Mouse (Mus musculus): ENCODE data around the gene Rpl15. TPM values are rescaled to one million over a fixed set of nuclear protein-coding genes. Genes with fewer than 3 reads are reported as not detected.

Rpl15 gene
- polyA plus RNA-seq, 1 experiment: 242 TPM

- Histone ChIP-seq H3K4me1 (ENCODE audit: control insufficient read depth, insufficient read depth, insufficient read length) (no peaks in the 10 kb centered on the region), H3K36me3 (ENCODE audit: control insufficient read depth, insufficient read depth, low read length) (peaks cover 1% of the 10 kb centered on the region; the same call in 1 of the 2 replicates)
- 89% methylated on average over 3 of the region's 3 CpGs for WGBS
Measured at GRCm38 (mm10) chr14:18261203-18261602, 10.0 kb downstream of the Rpl15 start.

GRCm38 (mm10) chr14:18242638-18243130 is 28.5 kb downstream of the Rpl15 start:
- no peak overlapping the region for H3K4me3 ChIP-seq (ENCODE audit: extremely low read depth, insufficient read depth, insufficient read length)
- WGBS: 89% methylated on average over 21 of the region's 21 CpGs
- DNase-seq (ENCODE audit: low read depth in 1 of 2, low spot score in 2 of 2): no peak
- no peaks in the 10 kb centered on the region for H3K27me3 ChIP-seq (ENCODE audit: control insufficient read depth, insufficient read depth, low read length)
- H3K36me3 ChIP-seq (ENCODE audit: control insufficient read depth, insufficient read depth, low read length): no peaks in the 10 kb centered on the region
- H3K27ac ChIP-seq (ENCODE audit: insufficient read depth, low read length): no peak overlapping the region
- peaks cover 2% of the 10 kb centered on the region for H3K4me1 ChIP-seq (ENCODE audit: control insufficient read depth, insufficient read depth, insufficient read length)
- no peak for TF ChIP-seq CTCF (IDR thresholded peaks at IDR 0.05; ENCODE audit: extremely low read depth, insufficient read depth, insufficient read length, insufficient replicate concordance)
- TF ChIP-seq POLR2A (IDR thresholded peaks at IDR 0.05; ENCODE audit: low read depth, low read length): no peak

More at GRCm38 (mm10) chr14:18261203-18261602, 10.0 kb downstream of the Rpl15 start:
- DNase-seq (ENCODE audit: low read depth in 1 of 2, low spot score in 2 of 2): no peak
- no peak overlapping the region for H3K4me3 ChIP-seq (ENCODE audit: extremely low read depth, insufficient read depth, insufficient read length)
- H3K27me3 ChIP-seq (ENCODE audit: control insufficient read depth, insufficient read depth, low read length): no peaks in the 10 kb centered on the region
- H3K27ac ChIP-seq (ENCODE audit: insufficient read depth, low read length): no peak overlapping the region
- TF ChIP-seq CTCF (IDR thresholded peaks at IDR 0.05; ENCODE audit: extremely low read depth, insufficient read depth, insufficient read length, insufficient replicate concordance): no peak
- no peak for TF ChIP-seq POLR2A (IDR thresholded peaks at IDR 0.05; ENCODE audit: low read depth, low read length)

- 66% methylated on average over 4 of the region's 4 CpGs for WGBS
- Histone ChIP-seq H3K36me3 (ENCODE audit: control insufficient read depth, insufficient read depth, low read length) (no peaks in the 10 kb centered on the region), H3K27ac (ENCODE audit: insufficient read depth, low read length) (no peak overlapping the region), H3K27me3 (ENCODE audit: control insufficient read depth, insufficient read depth, low read length) (no peaks in the 10 kb centered on the region), H3K4me1 (ENCODE audit: control insufficient read depth, insufficient read depth, insufficient read length) (peaks cover 2% of the 10 kb centered on the region), H3K4me3 (ENCODE audit: extremely low read depth, insufficient read depth, insufficient read length) (no peak overlapping the region)
- DNase-seq (ENCODE audit: low read depth in 1 of 2, low spot score in 2 of 2): no peak
- TF ChIP-seq CTCF (IDR thresholded peaks at IDR 0.05; ENCODE audit: extremely low read depth, insufficient read depth, insufficient read length, insufficient replicate concordance) (no peak), POLR2A (IDR thresholded peaks at IDR 0.05; ENCODE audit: low read depth, low read length) (no peak)
Measured at GRCm38 (mm10) chr14:18241786-18242185, 29.4 kb downstream of the Rpl15 start.

- H3K4me3 ChIP-seq (ENCODE audit: extremely low read depth, insufficient read depth, insufficient read length): no peak overlapping the region
- H3K4me1 ChIP-seq (ENCODE audit: control insufficient read depth, insufficient read depth, insufficient read length): peaks cover 2% of the 10 kb centered on the region
- H3K36me3 ChIP-seq (ENCODE audit: control insufficient read depth, insufficient read depth, low read length): no peaks in the 10 kb centered on the region
- WGBS: 69% methylated on average over 7 of the region's 7 CpGs
- H3K27ac ChIP-seq (ENCODE audit: insufficient read depth, low read length): no peak overlapping the region
- H3K27me3 ChIP-seq (ENCODE audit: control insufficient read depth, insufficient read depth, low read length): no peaks in the 10 kb centered on the region
- no peak for DNase-seq (ENCODE audit: low read depth in 1 of 2, low spot score in 2 of 2)
- TF ChIP-seq POLR2A (IDR thresholded peaks at IDR 0.05; ENCODE audit: low read depth, low read length) (no peak), CTCF (IDR thresholded peaks at IDR 0.05; ENCODE audit: extremely low read depth, insufficient read depth, insufficient read length, insufficient replicate concordance) (no peak)
Measured at GRCm38 (mm10) chr14:18240132-18240531, 31.1 kb downstream of the Rpl15 start.

- H3K4me1 ChIP-seq (ENCODE audit: control insufficient read depth, insufficient read depth, insufficient read length): peaks cover 5% of the 10 kb centered on the region
- peak within 1 kb of the TSS; percentile 96 for H3K27ac ChIP-seq (ENCODE audit: insufficient read depth, low read length)
- TF ChIP-seq CTCF (IDR thresholded peaks at IDR 0.05; ENCODE audit: extremely low read depth, insufficient read depth, insufficient read length, insufficient replicate concordance) (no peak), POLR2A (IDR thresholded peaks at IDR 0.05; ENCODE audit: low read depth, low read length) (no peak)
- H3K36me3 ChIP-seq (ENCODE audit: control insufficient read depth, insufficient read depth, low read length): no peaks in the 10 kb centered on the region
- DNase-seq (ENCODE audit: low read depth in 1 of 2, low spot score in 2 of 2): peak; percentile 88 to 94
- H3K27me3 ChIP-seq (ENCODE audit: control insufficient read depth, insufficient read depth, low read length): no peaks in the 10 kb centered on the region
- peak within 1 kb of the TSS; percentile 97 for H3K4me3 ChIP-seq (ENCODE audit: extremely low read depth, insufficient read depth, insufficient read length)
- 2% methylated on average over 57 of the region's 66 CpGs for WGBS
Measured at GRCm38 (mm10) chr14:18238750-18239731, 32.1 kb downstream of the Rpl15 start, which contains the start of gene Nr1d2. Gene Nr1d2 (minus strand): TSS chr14:18239127.

GRCm38 (mm10) chr14:18238131-18238749 is 33.0 kb downstream of the Rpl15 start:
- DNase-seq (ENCODE audit: low read depth in 1 of 2, low spot score in 2 of 2): peak; percentile 93 to 96

More at GRCm38 (mm10) chr14:18238131-18238749, 33.0 kb downstream of the Rpl15 start:
- WGBS: 1% methylated on average over 62 of the region's 71 CpGs
- peak overlapping the region; percentile 96 for H3K27ac ChIP-seq (ENCODE audit: insufficient read depth, low read length)
- H3K27me3 ChIP-seq (ENCODE audit: control insufficient read depth, insufficient read depth, low read length): no peaks in the 10 kb centered on the region
- TF ChIP-seq CTCF (IDR thresholded peaks at IDR 0.05; ENCODE audit: extremely low read depth, insufficient read depth, insufficient read length, insufficient replicate concordance): no peak
- TF ChIP-seq POLR2A (IDR thresholded peaks at IDR 0.05; ENCODE audit: low read depth, low read length): no peak
- peaks cover 5% of the 10 kb centered on the region for H3K4me1 ChIP-seq (ENCODE audit: control insufficient read depth, insufficient read depth, insufficient read length)
- no peaks in the 10 kb centered on the region for H3K36me3 ChIP-seq (ENCODE audit: control insufficient read depth, insufficient read depth, low read length)
- H3K4me3 ChIP-seq (ENCODE audit: extremely low read depth, insufficient read depth, insufficient read length): peak overlapping the region; percentile 97

All from spleen, adult 2 months (tissue).